Mouse (Mus musculus): ENCODE measurements at regions not wholly inside any gene's neighbourhood (a gene's known extent, or its start where the extent isn't known, plus 50 kb on each side); places are given as distances from the start of the nearest gene placed in this dataset.
A peak's percentile ranks its signal among the peaks of the same experiment; 100 is the strongest.

DNA sequence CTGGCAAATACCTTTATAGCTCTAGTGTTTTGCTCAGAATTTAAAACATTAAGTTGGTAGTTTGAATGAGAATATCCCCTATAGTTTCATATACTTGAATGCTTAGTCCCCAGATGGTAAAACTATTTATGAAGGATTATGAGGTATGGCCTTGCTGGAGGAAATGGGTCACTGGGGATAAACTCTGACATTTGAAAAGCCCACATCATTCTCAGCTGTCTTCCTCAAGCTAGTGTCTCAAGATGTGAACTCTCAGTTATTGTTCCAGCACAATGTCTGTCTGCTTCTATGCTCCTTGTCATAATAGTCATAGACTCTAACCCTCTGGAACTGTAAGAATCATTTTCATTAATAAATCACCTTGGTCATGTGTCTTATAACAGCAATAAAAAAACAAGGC is 2004.1 kb upstream of the Gm8797 start:
- no peak for DNase-seq

DNA sequence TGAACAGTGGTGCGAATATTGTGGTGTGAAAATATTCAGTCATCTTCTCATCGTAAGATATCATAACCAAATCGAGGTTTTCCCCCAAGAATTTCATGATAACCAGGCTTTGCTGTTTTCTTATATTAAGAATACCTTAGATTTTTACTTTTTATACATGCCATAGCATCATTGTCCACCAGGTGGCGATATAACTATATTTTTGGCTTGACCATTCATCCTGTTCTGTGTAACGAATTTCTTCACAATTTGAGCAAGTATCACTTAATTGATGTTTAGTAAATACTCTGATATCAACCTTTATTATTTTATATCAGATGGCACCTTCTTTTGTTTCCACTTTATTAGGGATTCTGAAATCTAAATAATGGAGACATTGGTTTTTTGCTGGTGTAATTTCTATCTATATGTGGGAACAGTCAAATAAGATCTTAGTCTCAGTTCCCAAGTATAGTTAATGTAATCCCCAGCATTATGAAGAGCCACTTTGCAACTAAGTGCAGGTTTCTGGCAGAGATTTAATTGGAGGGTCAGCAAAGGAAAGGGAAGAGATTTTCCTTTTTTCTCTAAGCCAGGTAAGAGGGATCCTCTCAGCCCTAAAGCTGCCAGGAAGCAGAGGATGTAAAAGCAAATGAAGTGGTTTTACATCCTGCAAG is 1998.9 kb upstream of the Gm8797 start:
- peak; percentile 29 for DNase-seq

- no peak for DNase-seq
Observed at GRCm38 (mm10) chr3:3761346-3761745, 1989.3 kb upstream of the Gm8797 start.

DNA sequence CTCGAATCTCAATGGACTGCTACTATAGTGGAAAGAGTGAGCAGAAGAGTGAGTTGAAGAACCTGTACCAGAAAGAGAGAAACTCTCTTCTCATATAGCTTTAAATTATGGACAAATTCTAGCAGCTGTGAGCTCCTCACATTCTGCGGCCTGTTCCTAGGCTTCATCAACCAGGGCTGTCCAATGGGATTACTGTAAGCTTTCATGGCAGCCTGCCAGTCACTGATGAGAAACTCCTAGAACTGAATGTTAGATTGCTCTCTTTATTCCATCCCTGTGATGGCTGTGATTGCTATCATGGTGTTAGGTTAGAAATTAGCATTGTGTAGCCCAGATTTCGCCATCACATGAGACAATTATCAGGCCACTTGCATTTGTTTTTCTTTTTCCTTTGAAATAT is 1966.4 kb upstream of the Gm8797 start:
- DNase-seq = no peak

DNA sequence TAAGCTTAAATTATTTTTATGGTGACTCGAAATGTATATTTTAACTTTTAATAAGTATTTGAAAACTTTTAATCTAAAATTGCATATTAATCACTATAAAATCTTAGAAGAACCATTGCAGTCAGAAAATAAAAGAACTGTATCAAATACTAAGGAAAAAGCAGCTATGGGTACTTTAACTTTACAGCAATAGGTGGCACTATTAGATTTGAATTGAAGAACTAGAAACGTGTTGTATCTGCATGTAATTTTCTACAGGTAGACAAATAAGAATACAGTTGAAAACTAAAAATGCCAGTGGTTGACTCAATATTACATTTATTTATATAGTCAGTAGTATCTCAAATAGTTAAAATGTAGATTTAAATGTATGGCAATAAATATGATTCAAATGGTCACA is 1964.6 kb upstream of the Gm8797 start:
- no peak for DNase-seq

DNA sequence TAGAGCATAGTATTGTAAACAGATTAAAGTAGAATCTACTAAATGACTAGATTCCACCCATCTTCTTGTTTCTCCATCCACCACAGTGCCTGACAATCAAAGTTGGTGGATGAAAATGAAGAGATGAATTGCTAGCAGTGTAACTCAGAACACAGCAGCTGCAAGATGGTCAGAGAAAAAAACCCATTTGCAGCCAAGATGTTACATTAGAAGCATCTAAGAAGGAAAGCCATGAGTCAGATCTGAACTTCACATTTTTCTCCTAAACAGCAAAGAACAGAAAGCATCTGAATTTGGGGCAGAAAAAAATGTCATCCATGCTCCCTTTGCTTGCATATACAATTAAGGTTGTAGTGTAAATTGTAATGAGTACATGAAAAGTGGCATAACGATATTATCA is 1942.8 kb upstream of the Gm8797 start:
- DNase-seq = no peak

DNA sequence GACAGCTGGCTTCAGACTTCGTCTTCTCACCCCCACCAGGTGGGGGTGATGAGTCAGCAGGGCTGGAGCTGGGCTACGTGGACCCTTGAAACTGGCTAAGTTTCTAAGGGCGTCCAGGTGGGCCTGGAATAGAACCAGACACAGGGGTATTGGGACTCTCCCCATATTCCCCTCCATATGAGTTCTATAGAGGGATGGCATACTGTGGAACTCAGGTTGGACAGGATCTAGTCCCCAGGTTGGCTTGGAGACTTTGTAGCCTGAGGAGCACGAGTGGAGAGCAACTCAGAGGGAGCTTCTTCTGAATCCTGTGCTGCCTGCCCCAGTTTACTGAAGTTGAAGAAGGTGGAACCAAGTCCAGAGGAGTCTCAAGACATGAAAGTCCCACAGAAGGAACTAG is 1921.6 kb upstream of the Gm8797 start:
- DNase-seq = no peak

DNA sequence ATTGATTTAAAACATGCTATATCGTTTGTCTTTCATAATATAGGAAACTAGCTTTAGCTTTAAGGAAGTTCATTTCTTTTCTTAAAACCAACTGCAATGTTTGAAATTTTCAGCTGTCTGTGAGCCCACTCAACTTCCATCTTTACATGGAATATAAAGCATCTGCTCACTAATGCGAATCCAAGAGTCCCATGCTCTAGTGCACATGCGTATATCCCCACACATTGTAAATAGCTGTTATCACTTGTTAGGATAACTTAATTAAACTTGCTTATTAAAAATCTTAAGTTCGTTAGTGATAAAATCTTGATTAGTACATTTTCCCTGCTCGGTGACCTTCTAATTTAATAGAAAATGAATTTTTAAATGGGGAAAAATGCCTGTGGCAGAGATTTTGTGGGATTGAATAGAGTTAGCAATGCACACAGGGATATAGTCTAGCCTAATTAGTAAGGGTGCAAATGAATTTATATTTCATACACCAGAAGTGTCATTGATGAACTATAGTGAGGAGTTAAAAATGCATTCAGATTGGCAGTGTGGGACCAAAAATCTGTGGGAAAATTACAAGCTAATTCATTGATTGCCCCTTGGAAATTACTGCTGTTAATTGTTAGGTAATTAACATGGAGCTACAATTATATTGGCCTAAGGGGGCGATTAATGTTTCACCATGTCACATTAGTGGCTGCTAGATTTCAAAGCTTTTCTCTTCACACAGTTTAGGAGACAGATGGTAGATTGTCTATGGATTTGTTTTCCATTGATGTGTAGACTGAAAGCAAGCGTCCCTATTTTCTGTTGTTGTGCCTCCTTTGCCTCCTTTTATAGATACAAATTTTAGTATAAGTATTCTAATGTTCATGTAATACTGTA is 1919.0 kb upstream of the Gm8797 start:
- no peak for DNase-seq
